In the genomic region with DNA sequence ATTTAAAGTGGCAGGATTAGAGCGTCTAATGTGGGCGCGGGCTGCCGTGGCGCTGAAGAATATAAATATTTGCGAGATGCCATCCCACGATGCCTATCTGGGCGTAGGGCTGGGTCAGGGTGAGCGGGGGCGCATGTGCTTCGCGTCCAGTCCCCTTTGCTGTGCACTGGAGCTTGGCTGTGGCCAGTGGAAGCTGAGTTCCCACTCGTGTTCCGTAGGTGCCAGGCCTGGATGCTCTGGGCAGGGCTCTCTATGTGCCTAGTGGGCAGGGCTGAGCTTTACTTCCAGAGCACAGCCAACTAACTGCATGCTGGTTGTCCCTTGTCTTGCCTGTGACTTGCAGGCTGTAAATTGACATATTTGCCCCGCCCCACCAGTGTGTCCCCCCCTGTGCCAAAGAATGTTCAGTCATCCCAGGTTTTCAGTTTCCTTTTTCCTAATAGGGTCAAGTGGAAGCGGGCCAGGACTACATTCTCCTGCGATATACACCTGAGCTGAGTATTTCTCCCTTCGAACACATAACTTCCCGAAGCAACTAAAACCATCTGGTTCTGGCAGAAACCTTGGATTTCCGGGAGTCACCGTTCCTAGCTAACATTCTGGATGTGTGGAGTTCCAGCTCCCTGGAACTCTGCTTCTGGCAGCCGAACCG, we compare ENCODE assay signal across 11 mouse cellular contexts. TPM values are rescaled to one million over a fixed set of nuclear protein-coding genes. Genes with fewer than 3 reads are reported as not detected.
A peak's percentile ranks its signal among the peaks of the same experiment; 100 is the strongest.
DNase-seq lines count a peak whose midpoint lies in the region; ATAC-seq lines count a peak whose summit lies in the region.
"Had no signal": no experiment of that assay in that cellular context is flagged by ENCODE, and none has a peak within 500 bp of the region (broad histone marks: within the 10 kb centered on the region; RNA-seq: fewer than 3 reads in every experiment).

No protein-coding gene starts in this region.

- ATAC-seq in embryonic facial prominence, embryonic 14.5 days (ENCODE audit: low read depth), result peak; percentile 5; the same call in 1 of the 2 replicates
- peak; percentile 62 for ATAC-seq in kidney, embryonic 16.5 days (ENCODE audit: low FRiP score, low TSS enrichment)
- ATAC-seq in midbrain, embryonic 15.5 days (replicated peaks), result peak; percentile 29; the same call in 1 of the 2 replicates

- no peaks in the 10 kb centered on the region for H3K9me3 ChIP-seq in embryonic facial prominence, embryonic 14.5 days (ENCODE audit: control insufficient read depth, low read length)
- H3K9me3 ChIP-seq in kidney, embryonic 16.5 days (ENCODE audit: low read length), result no peaks in the 10 kb centered on the region
- no peaks in the 10 kb centered on the region for H3K9me3 ChIP-seq in midbrain, embryonic 15.5 days

- peaks cover 100% of the 10 kb centered on the region for H3K27me3 ChIP-seq in embryonic facial prominence, embryonic 14.5 days (replicated peaks; ENCODE audit: control insufficient read depth, insufficient read depth, low read length)
- H3K27me3 ChIP-seq in kidney, embryonic 16.5 days (ENCODE audit: insufficient read depth, low read length), result peaks cover 91% of the 10 kb centered on the region
- peaks cover 85% of the 10 kb centered on the region for H3K27me3 ChIP-seq in midbrain, embryonic 15.5 days (replicated peaks)

- H3K36me3 ChIP-seq in embryonic facial prominence, embryonic 14.5 days (ENCODE audit: control insufficient read depth, insufficient read depth, low read length), result no peaks in the 10 kb centered on the region
- H3K36me3 ChIP-seq in kidney, embryonic 16.5 days (ENCODE audit: insufficient read depth, low read length), result no peaks in the 10 kb centered on the region
- no peaks in the 10 kb centered on the region for H3K36me3 ChIP-seq in midbrain, embryonic 15.5 days (replicated peaks)

- peak; percentile 45 to 60 for DNase-seq in layer of hippocampus, postnatal 10 days (ENCODE audit: low spot score in 2 of 2)
- DNase-seq in layer of hippocampus, postnatal 25 days (ENCODE audit: extremely low spot score in 1 of 2, low spot score in 1 of 2), result no peak
- DNase-seq in embryonic facial prominence, embryonic 14.5 days (ENCODE audit: low spot score), result no peak
- DNase-seq in retina, embryonic 14.5 days (ENCODE audit: low spot score), result no peak
- no peak for DNase-seq in right cerebral cortex, adult 2 months (ENCODE audit: low spot score in 2 of 2)
- DNase-seq in adrenal gland, adult 18-20 months (ENCODE audit: low spot score in 2 of 2), result no peak
- DNase-seq: adrenal gland, postnatal 36 days; heart, postnatal 4 days had no signal

- peak overlapping the region; percentile 31; the same call in 1 of the 2 replicates for H3K9ac ChIP-seq in embryonic facial prominence, embryonic 14.5 days (ENCODE audit: low read depth, low read length)
- H3K9ac ChIP-seq in kidney, embryonic 16.5 days (replicated peaks; ENCODE audit: low read length), result peak overlapping the region; percentile 61
- no peak overlapping the region for H3K9ac ChIP-seq in midbrain, embryonic 15.5 days

- WGBS in embryonic facial prominence, embryonic 14.5 days, result 2% methylated on average over 23 of the region's 23 CpGs
- WGBS in kidney, embryonic 16.5 days, result under 1% methylated on average over 23 of the region's 23 CpGs
- under 1% methylated on average over 23 of the region's 23 CpGs for WGBS in midbrain, embryonic 15.5 days

- H3K4me1 ChIP-seq in embryonic facial prominence, embryonic 14.5 days (ENCODE audit: control insufficient read depth, insufficient read depth, low read length), result peaks cover 13% of the 10 kb centered on the region
- peaks cover 51% of the 10 kb centered on the region for H3K4me1 ChIP-seq in kidney, embryonic 16.5 days (ENCODE audit: insufficient read depth, low read length)
- peaks cover 43% of the 10 kb centered on the region for H3K4me1 ChIP-seq in midbrain, embryonic 15.5 days

- H3K27ac ChIP-seq in embryonic facial prominence, embryonic 14.5 days (replicated peaks; ENCODE audit: low read depth, low read length), result peak overlapping the region; percentile 19; the same call in 1 of the 2 replicates
- peak overlapping the region; percentile 92 for H3K27ac ChIP-seq in kidney, embryonic 16.5 days (ENCODE audit: low read length)
- peak overlapping the region; percentile 16 for H3K27ac ChIP-seq in midbrain, embryonic 15.5 days

- H3K4me3 ChIP-seq in embryonic facial prominence, embryonic 14.5 days (ENCODE audit: low read depth, low read length), result peak overlapping the region; percentile 18
- H3K4me3 ChIP-seq in kidney, embryonic 16.5 days (ENCODE audit: low read length), result peak overlapping the region; percentile 29
- 0 out of 2 replicates have a peak overlapping the region, but pooled peaks have one; percentile 1 for H3K4me3 ChIP-seq in midbrain, embryonic 15.5 days

- peak overlapping the region; percentile 39 for H3K4me2 ChIP-seq in embryonic facial prominence, embryonic 14.5 days (ENCODE audit: low read depth, low read length)
- H3K4me2 ChIP-seq in kidney, embryonic 16.5 days (replicated peaks; ENCODE audit: low read depth, low read length), result peak overlapping the region; percentile 51
- peak overlapping the region; percentile 18 for H3K4me2 ChIP-seq in midbrain, embryonic 15.5 days

RNA-seq across cellular contexts. Expression of a gene that starts 9.4 kb away (rescaled TPM):
- total RNA-seq in layer of hippocampus, postnatal 10 days (2021), result 10 to 100 TPM; 18.6 to 24.2 TPM
- 10 to 100 TPM; 24.1 to 26.7 TPM for total RNA-seq in layer of hippocampus, postnatal 25 days (2021)
- 6.9 and 7.5 TPM in 2 replicates for polyA plus RNA-seq in embryonic facial prominence, embryonic 14.5 days (2014; fragmentation: Nextera tagmentation; extraction: Ambion mirVana)
- polyA plus RNA-seq in kidney, embryonic 16.5 days (2015; fragmentation: Nextera tagmentation; extraction: Ambion mirVana), result 29.7 and 38.1 TPM in 2 replicates
- polyA plus RNA-seq in midbrain, embryonic 15.5 days (2015; fragmentation: Nextera tagmentation; extraction: Ambion mirVana), result 15.5 and 18.2 TPM in 2 replicates
- total RNA-seq in adrenal gland, adult 18-20 months (2021), result under 1 TPM in 1 of 2 experiments, not detected in 1; 0.10 TPM
- total RNA-seq: heart, postnatal 4 days; liver, adult 2 months had no signal
- polyA plus RNA-seq: liver, adult 2 months had no signal

Comparison
In these comparisons a context has a peak if more than half of its experiments do, and no peak if none do; other contexts are left out.
1. DNase-seq: peak in layer of hippocampus, postnatal 10 days (2 of 2); none in layer of hippocampus, postnatal 25 days (0 of 2), embryonic facial prominence, embryonic 14.5 days (single experiment), retina, embryonic 14.5 days (single experiment), right cerebral cortex, adult 2 months (0 of 2) and adrenal gland, adult 18-20 months (0 of 2).
2. ATAC-seq: peak in every context shown above with its lines; median percentile 62 in kidney, embryonic 16.5 days; 29 in midbrain, embryonic 15.5 days; 5 in embryonic facial prominence, embryonic 14.5 days.
3. H3K27ac ChIP-seq: peak in every context shown above with its lines; median percentile 92 in kidney, embryonic 16.5 days; 19 in embryonic facial prominence, embryonic 14.5 days; 16 in midbrain, embryonic 15.5 days.
4. RNA of a gene that starts 9.4 kb away (total RNA-seq): 24.1 to 26.7 TPM in layer of hippocampus, postnatal 25 days and 18.6 to 24.2 TPM in layer of hippocampus, postnatal 10 days; 0.10 TPM in adrenal gland, adult 18-20 months; every median in the first group is over 10 times any median in the second.
5. Peak in every context shown above with its lines, with median percentiles within 50 percentile points of each other: H3K4me2 ChIP-seq and H3K4me3 ChIP-seq.